Mouse (Mus musculus): ENCODE measurements around the gene Slit3. TPM values are rescaled to one million over a fixed set of nuclear protein-coding genes. Genes with fewer than 3 reads are reported as not detected.

Slit3 gene
- polyA plus RNA-seq, 1 experiment from 2014 or later: 2.3 TPM

GRCm38 (mm10) chr11:35744571-35744970 is 623.5 kb downstream of the Slit3 start:
- H3K9me3 ChIP-seq (replicated peaks; ENCODE audit: control insufficient read depth, low read length): no peaks in the 10 kb centered on the region
- H3K4me1 ChIP-seq (ENCODE audit: control insufficient read depth, insufficient read depth, low read length): no peaks in the 10 kb centered on the region
- H3K27ac ChIP-seq (ENCODE audit: low read depth, low read length): no peak overlapping the region
- no peak for ATAC-seq
- DNase-seq (ENCODE audit: low spot score): no peak
- no peaks in the 10 kb centered on the region for H3K36me3 ChIP-seq (ENCODE audit: control insufficient read depth, insufficient read depth, low read length)
- WGBS: 85% methylated on average over 6 of the region's 6 CpGs
- H3K4me3 ChIP-seq (ENCODE audit: low read depth, low read length): no peak overlapping the region
- no peak overlapping the region for H3K4me2 ChIP-seq (ENCODE audit: low read length)
- no peaks in the 10 kb centered on the region for H3K27me3 ChIP-seq (replicated peaks; ENCODE audit: control insufficient read depth, insufficient read depth, low read length)
- no peak overlapping the region for H3K9ac ChIP-seq (ENCODE audit: low read length)

GRCm38 (mm10) chr11:35750578-35750977 is 629.6 kb downstream of the Slit3 start:
- no peaks in the 10 kb centered on the region for H3K36me3 ChIP-seq (ENCODE audit: control insufficient read depth, insufficient read depth, low read length)
- no peak overlapping the region for H3K9ac ChIP-seq (ENCODE audit: low read length)
- no peak overlapping the region for H3K27ac ChIP-seq (ENCODE audit: low read depth, low read length)
- 77% methylated on average over 8 of the region's 8 CpGs for WGBS
- H3K4me2 ChIP-seq (ENCODE audit: low read length): no peak overlapping the region
- H3K9me3 ChIP-seq (replicated peaks; ENCODE audit: control insufficient read depth, low read length): no peaks in the 10 kb centered on the region
- DNase-seq (ENCODE audit: low spot score) (no peak), ATAC-seq (no peak)
- H3K4me3 ChIP-seq (ENCODE audit: low read depth, low read length): no peak overlapping the region
- H3K27me3 ChIP-seq (replicated peaks; ENCODE audit: control insufficient read depth, insufficient read depth, low read length): no peaks in the 10 kb centered on the region
- H3K4me1 ChIP-seq (ENCODE audit: control insufficient read depth, insufficient read depth, low read length): no peaks in the 10 kb centered on the region

- Histone ChIP-seq H3K4me2 (ENCODE audit: low read length) (no peak overlapping the region), H3K27ac (ENCODE audit: low read depth, low read length) (no peak overlapping the region), H3K9me3 (replicated peaks; ENCODE audit: control insufficient read depth, low read length) (no peaks in the 10 kb centered on the region), H3K9ac (ENCODE audit: low read length) (no peak overlapping the region), H3K4me3 (ENCODE audit: low read depth, low read length) (no peak overlapping the region), H3K36me3 (ENCODE audit: control insufficient read depth, insufficient read depth, low read length) (no peaks in the 10 kb centered on the region), H3K4me1 (ENCODE audit: control insufficient read depth, insufficient read depth, low read length) (no peaks in the 10 kb centered on the region), H3K27me3 (replicated peaks; ENCODE audit: control insufficient read depth, insufficient read depth, low read length) (no peaks in the 10 kb centered on the region)
- no peak for ATAC-seq
- no peak for DNase-seq (ENCODE audit: low spot score)
- 60% methylated on average over 4 of the region's 4 CpGs for WGBS
Measured at GRCm38 (mm10) chr11:35754906-35755418, 633.9 kb downstream of the Slit3 start.

- H3K9me3 ChIP-seq (replicated peaks; ENCODE audit: control insufficient read depth, low read length): no peaks in the 10 kb centered on the region
- H3K27ac ChIP-seq (ENCODE audit: low read depth, low read length): no peak overlapping the region
- H3K9ac ChIP-seq (ENCODE audit: low read length): no peak overlapping the region
- no peaks in the 10 kb centered on the region for H3K36me3 ChIP-seq (ENCODE audit: control insufficient read depth, insufficient read depth, low read length)
- ATAC-seq (no peak), DNase-seq (ENCODE audit: low spot score) (no peak)
- no peak overlapping the region for H3K4me3 ChIP-seq (ENCODE audit: low read depth, low read length)
- no peaks in the 10 kb centered on the region for H3K27me3 ChIP-seq (replicated peaks; ENCODE audit: control insufficient read depth, insufficient read depth, low read length)
- H3K4me1 ChIP-seq (ENCODE audit: control insufficient read depth, insufficient read depth, low read length): no peaks in the 10 kb centered on the region
- no peak overlapping the region for H3K4me2 ChIP-seq (ENCODE audit: low read length)
- 31% methylated on average over 6 of the region's 6 CpGs for WGBS
Measured at GRCm38 (mm10) chr11:35755546-35755945, 634.5 kb downstream of the Slit3 start.

GRCm38 (mm10) chr11:35756411-35757303 is 635.6 kb downstream of the Slit3 start:
- no peak for DNase-seq (ENCODE audit: low spot score)
- H3K27me3 ChIP-seq (replicated peaks; ENCODE audit: control insufficient read depth, insufficient read depth, low read length): no peaks in the 10 kb centered on the region
- ATAC-seq: no peak
- H3K4me2 ChIP-seq (ENCODE audit: low read length): no peak overlapping the region
- WGBS: 87% methylated on average over 11 of the region's 11 CpGs
- no peak overlapping the region for H3K27ac ChIP-seq (ENCODE audit: low read depth, low read length)
- H3K36me3 ChIP-seq (ENCODE audit: control insufficient read depth, insufficient read depth, low read length): no peaks in the 10 kb centered on the region
- no peak overlapping the region for H3K9ac ChIP-seq (ENCODE audit: low read length)
- no peak overlapping the region for H3K4me3 ChIP-seq (ENCODE audit: low read depth, low read length)
- H3K4me1 ChIP-seq (ENCODE audit: control insufficient read depth, insufficient read depth, low read length): no peaks in the 10 kb centered on the region
- H3K9me3 ChIP-seq (replicated peaks; ENCODE audit: control insufficient read depth, low read length): no peaks in the 10 kb centered on the region

MicroRNAs encoded within 50 kb of the gene (microRNA counts, 519-probe panel; counts per million panel counts)
- microRNA mmu-miR-218: 5,108 counts per million, percentile 78 among the panel's probes with 10 or more counts

Small RNA genes within 50 kb of the gene (microRNA-seq; reads per million reads assigned to microRNA genes)
- gene Mir218-2: 24.9 reads per million, percentile 40 among the genes with 10 or more reads in this experiment
